Mouse (Mus musculus) yolk sac, embryonic 10.5 days (tissue): ENCODE results near the gene Tesk2.
"Not testable (repeated sequence)": the region's sequence is repeated elsewhere in the genome, so short reads cannot be mapped to it uniquely, and the experiment has no call there.

Experiments used
- DNase-seq: peaks from one replicate; pipeline ENCODE4 v3.0.0-alpha.2; 2017; ENCODE audit warnings: low spot score

Tesk2 gene

DNA sequence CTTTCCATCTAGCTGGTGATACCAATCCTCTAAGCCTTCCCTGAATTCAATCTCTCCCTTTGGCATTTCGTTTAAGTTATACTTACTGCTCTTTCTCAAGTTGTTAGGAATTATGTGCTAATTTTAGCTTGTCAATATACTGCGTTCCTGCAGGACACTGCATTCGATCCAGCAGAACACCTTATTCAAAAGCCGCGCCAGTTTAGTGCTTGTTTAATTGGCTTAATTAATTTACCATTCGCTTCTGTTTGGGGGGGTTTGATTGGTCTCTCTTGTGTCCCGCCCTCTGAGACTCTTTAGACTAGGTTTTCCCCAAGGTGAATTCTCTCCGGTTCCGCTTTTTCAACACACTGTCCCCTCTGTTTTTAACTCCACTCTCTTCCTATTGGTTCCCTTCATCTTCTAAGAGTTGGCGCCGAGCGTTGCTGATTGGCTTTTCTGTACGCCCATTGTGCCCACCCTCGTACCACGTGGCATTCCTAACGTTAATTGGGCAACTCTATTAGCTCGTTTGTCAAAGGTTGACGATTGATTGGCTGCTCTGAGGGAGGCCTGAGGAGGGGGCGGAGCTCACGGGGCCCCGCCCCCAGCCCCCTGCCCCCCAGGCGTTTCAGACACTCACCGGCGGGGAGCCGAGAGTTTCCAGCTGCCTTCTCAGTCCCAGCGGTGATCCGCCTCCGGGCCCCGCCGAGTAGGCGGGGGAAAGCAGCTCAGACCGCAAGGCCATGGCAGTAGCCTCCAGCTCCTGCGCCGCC, at the start of gene Tesk2:
Gene Tesk2, plus strand, starts transcription at position 606 of the 755 bp plus-strand sequence.
- peak; percentile 97 for DNase-seq

DNA sequence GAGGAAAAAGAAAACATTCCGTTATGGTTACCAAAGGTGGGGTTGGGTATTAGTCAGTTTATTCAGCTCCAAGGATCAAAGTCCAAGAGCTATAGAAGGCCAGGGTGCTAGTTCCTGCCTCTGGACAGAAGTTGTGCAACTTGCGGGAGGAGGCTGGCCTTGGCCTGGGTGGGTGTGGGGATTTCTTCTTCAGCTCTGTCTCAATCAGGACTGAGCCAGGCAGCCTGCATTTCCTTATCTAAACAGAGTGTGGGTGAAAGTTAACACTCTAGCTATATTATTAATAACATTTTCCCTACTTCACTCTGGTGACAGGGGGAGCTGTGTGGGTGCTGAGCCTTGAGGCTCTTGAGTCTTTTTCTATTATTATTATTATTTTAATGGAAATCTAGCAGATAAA, 48.0 kb upstream of the Tesk2 start:
- peak; percentile 90 for DNase-seq

DNA sequence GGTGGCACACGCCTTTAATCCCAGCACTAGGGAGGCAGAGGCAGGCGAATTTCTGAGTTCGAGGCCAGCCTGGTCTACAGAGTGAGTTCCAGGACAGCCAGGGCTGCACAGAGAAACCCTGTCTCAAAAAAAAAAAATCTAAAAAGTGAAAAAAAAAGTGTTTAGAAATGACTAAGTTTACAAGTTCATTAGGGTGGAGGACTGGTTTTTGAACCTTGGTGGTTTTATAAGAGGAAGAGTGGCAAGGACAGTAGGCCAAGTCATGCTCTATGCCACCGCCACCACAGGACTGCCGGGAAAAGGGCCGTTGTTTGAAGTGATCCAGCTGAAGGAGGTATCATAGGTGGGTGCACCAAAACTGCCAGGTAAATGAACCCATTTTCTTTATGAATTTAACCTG, 46.0 kb upstream of the Tesk2 start:
- DNase-seq: not testable (repeated sequence)

DNA sequence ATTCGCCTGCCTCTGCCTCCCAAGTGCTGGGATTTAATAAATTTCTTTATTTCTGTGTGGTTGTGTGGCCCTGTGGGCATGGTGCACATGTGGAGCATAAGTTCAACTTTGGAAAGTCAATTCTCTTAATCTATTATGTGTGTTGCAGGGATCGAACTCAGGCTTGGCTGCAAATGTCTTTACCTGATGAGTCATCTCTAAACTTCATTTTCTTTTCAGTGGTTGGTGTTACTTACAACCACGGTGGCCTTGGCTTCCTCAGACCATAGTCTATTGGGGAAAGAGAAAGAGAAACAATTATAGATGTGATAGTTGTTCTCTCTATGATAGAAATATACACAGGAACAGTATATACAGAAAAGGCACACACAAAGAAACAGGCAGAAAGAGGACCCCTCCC, 44.7 kb upstream of the Tesk2 start:
- no peak for DNase-seq

DNA sequence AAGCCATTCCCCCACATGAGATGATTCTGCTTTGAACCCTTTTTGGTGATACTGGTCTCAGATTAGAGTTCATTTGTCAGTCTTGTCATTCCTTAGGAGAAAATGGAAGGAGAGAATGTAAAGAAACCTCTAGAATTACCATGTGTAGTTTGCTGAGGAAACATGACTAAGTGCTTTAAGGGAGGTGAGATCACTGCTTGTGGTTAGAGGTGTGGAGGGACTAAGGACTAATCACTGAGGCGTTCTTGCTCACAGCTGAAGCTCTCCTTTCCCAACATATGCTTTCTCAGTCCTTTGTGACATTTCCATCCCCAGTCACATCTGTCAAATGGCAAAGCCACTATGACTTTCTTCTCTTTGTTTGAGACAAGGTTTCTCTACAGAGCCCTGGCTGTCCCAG, 42.9 kb upstream of the Tesk2 start:
- no peak for DNase-seq

DNA sequence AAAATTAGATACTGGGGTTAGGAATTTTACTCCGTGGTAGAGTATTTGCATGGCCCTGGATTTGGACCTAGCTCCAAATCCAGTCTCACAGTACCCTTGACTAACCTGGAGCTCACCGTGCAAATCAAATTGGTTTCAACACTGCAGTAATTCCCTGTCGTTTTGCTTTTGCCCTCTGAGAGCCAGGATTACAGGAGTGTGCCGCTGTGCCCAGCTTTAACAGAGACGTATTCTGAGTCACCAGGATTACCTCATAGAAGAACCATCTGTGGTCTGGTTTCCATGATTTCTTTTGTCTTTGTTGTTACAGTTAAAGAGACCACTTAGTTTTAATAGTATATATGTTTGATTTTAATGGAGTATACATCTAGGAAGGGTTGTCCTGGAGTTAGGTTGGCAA, 41.6 kb upstream of the Tesk2 start:
- DNase-seq: no peak

DNA sequence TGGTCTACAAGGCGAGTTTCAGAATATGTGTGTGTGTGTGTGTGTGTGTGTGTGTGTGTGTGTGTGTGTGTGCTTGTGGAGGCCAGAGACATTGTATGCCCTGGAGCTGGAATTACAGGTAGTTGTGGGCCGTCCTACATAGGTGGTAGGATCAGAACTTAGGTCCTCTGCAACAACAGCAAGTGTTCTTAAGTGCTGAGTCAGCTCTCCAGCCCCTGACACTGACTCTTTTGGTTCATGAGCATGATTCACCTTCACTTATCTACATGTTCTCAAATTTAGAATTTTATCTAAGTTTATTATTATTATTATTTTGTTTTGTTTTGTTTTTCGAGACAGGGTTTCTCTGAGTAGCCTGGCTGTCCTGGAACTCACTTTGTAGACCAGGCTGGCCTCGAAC, 40.2 kb upstream of the Tesk2 start:
- DNase-seq: not testable (repeated sequence)

DNA sequence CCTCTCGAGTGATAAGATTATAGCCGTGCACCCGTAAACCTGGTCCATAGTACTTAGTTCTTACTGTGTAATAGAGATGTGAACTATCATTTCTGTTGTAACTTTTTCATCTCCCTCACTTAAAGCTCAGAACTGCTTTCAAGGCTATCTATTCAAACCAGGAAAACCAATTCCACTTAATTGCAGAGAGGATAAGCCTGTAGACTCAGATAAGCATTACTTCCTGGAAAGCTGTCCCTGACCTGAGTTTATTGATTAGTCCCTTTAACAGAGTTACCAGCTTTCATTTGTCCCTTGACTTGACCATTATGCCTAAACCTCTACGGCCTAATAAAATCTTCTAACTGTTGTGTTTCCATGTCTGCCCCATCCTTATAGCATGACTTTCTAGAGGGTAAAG, 36.8 kb upstream of the Tesk2 start:
- no peak for DNase-seq

DNA sequence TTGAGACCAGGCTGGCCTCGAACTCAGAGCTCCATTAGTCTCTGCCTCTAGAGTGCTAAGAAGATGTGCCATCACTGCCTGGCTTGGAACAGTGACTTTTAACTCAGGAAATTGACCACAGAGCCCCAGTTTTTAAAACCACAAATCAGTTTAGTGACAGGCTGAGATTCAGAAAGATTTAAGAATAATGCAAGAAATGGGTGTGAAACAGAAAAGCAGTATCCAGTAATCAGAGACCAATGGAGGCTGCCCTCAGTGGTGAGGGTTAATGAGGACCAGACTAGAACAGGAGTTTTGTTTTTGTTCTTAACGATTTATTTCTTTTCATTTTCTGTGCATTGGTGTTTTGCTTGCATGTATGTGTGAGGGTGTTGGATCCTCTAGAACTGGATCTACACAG, 36.1 kb upstream of the Tesk2 start:
- no peak for DNase-seq

DNA sequence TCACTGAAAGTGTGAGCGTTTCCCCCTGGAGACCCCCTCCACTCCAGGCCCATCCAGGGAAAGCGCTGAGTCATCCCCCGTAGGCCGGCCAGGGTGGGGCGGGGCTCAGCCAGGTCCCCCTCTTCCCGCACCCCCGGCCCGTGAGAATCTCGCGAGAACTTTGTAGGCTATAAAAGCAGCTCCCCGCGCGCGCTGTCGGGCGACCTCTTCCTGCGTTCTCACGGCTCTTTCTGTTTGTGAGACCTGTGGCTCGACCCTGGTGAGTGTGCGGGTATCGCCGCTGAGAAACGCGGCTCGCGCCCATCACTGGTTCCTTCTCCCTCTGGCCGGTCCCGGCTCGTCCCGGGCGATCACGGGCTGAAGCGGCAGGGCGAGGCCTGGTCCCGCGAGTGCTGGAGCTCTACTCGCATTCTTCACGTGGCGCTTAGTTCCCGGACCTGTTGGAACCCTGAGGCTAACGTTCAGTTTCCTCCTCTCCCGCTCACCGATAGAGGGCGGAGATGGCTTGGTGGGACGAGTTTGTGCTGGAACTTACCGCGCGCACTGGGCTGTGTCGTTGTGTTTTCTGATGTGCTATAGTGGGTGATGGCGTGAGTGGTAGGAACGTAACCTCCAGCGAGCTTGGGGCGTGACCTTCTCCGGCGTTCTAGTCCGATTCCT, 35.2 kb upstream of the Tesk2 start, which contains the start of gene Prdx1:
Gene Prdx1, plus strand, starts transcription at position 143 of the 660 bp plus-strand sequence.
- DNase-seq: peak; percentile 96

DNA sequence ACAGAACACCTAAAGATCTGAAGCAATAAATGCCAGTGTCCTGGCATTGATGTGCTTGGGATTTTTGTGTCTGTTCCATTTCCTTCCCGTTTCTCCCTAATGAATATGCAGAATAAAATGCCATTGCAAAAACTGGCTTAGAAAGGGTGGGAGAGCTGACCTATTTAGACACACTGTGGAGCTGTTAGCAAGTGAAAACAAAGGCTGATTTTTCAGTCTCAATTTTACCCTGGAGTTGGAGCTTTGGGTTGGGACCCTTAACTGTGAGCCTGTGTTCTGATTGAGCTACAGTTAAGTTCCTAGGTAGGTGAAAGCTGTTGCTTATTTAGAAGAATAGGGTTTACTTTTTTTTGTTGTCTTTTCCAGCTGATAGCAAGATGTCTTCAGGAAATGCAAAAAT, 33.7 kb upstream of the Tesk2 start:
- DNase-seq: no peak

DNA sequence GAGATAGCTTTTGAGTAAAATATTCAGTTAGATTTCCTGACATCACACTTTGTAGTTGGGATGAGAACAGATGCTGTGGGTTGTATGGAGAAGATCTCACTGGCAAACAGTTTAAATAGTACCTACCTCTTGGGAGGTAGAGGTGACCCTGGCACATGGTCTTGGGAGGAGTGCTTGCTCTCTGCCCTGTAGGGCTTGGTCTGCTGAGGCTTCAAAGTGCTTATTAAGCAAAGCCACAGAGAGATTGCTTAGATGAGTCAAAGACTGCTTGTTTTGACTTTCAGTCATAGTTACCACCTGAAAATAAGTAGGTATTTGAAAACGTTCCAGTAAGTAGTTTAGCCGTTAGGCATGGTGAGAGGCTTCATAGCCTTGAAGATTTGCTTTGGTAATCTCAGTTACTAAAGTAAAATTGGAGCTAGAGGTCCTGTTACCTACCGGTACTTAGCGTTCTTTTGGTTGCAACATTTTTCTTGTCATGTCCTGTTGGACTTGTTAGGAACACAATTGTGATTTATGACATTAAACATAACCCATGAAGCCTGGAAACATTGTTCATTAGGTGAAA, 31.4 kb upstream of the Tesk2 start:
- DNase-seq: no peak

DNA sequence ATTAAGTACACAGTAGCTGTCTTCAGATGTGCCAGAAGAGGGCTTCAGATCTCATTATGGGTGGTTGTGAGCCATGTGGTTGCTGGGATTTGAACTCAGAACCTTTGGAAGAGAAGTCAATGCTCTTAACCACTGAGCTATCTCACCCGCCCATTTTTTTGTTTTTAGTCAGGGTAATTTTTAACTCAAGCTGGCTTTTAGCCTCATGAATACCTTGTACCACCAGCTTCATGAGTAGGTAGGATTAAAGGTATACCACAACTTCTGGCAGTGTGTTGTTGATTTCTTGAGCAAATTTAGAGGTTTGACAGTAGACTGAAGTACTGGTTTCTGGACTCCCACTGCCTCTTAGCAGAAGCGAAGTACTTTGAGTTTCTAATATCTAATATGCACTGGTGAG, 28.6 kb upstream of the Tesk2 start:
- DNase-seq: no peak

DNA sequence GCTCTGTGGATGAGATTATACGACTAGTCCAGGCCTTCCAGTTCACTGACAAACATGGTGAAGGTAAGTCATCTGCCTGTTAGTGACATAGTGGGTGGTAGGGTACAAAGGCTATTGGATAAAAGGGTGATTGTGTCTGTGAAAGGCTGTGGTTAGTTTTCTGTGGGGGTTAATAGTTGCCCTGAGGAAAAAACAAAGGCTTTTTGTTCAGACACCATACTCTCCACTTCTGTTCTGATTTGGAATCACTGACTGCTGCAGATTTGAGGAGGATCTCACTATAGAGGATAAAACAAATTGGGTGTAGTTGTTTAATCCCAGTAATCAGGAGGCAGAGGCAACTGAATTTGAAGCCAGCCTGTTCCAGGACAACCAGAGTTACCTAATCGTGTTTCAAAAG, 27.0 kb upstream of the Tesk2 start:
- DNase-seq: no peak

DNA sequence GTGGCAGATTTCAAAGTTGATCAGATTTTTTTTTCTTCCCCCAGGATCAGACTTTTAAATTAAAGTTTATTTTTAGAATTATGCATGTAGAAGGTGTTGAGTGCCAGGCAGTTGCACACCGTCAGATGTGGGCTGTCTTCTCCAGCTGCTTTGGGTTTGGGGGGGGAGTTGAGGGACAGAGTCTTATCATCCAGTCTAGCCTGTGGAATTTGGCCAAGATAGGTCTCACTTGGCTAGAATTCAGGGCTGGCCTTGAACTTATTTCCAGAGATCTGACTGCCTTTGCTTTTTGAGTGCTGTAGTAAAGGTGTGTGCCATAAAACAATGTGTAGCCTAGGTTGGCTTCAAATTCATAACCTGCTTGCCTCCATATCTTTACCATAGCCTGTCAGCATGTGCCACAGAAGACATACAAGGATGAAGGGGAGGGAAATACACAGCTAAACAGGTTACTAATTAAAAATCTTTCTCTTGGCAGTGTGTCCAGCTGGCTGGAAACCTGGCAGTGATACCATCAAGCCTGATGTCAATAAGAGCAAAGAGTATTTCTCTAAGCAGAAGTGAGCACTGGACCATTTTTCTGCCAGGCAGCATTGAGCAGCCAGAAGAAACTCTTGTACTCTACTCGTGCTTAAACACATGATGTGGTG, 21.9 kb upstream of the Tesk2 start:
- no peak for DNase-seq

DNA sequence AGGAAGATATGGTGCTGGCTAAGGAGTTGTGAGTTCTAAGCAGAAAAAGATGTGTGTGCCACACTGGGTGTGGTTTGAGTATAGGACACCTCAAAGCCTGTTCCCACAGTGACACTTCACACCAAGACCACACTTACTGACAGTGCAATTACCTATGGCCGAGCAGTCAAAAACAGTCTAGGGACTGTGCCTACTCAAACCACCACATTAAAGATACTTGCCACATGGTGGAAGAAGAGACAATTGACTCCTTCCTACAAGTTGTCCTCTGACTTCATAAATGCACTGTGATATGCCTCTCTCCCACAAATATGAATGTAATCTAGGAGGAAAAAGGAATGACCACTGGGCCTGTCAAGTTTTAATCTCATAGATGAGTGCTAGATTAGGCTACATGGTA, 19.8 kb upstream of the Tesk2 start:
- no peak for DNase-seq

DNA sequence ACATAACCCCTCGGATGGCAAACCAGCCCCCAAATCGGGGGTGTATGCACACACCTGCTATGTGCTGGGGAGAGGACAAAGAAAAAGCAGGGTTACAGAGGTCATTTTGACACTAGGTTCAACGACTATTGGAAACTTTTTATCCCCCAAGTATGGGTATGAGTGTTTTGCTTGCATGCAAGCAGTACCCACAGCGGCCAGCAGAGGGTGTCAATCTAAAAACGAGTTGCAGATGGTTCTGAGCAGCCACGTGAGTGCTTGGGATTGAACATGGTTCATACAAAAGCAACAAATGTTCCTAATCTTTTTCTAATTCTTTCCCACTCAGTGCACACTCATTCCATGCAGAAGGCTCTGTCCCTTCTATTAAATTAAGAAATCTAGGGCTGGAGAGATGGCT, 16.9 kb upstream of the Tesk2 start:
- DNase-seq: peak; percentile 49

DNA sequence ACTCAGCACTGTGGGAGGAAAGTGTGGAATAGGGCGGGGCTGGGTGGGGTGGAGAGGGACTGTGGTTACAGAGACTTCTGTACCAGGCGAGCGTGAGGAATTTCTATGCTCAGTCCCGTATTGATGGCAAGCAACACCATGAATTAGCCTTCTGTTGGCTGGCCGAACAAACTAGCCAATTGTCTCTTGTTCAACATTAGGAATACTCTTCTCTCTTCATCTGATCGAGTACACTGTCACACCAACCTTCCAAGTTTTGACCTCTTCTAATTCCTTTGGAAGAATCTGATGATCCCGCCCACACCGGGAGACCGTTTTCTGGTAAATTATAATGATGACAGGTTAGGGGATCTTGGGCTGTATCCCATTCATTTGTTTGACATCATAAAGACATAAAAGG, 13.1 kb upstream of the Tesk2 start:
- no peak for DNase-seq

DNA sequence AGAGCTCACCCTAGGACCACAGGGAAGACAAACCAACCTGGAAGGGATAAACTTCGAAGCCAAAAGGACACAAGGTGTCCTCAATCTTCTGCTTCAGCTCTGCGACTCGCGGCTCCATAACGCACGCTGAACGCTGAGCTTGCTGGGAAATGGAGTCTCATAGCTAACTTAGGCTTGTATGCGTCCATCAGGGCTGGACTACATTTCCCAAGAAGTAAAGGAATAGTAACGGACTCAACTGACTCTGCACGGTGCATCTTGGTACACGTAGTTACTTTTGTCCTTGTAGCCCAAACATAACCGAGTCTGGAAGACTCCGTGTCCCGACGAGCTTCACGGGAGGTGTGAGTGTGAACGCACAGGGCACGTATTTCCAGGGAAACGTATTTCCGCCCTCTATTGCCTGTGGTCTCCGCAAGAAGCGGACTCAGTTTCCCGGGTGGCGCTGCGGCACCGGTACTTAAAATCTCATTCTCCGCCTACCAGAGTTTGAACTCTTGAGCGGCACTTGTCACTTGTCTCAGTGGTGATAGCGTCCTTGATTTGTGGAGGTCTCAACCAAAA, 12.5 kb upstream of the Tesk2 start, which contains the start of the genes Mmachc and Ccdc163:
Gene Mmachc, minus strand, starts transcription at position 206 of the 564 bp plus-strand sequence.
Gene Ccdc163, plus strand, starts transcription at position 309 of the 564 bp plus-strand sequence.
- DNase-seq: peak; percentile 93

DNA sequence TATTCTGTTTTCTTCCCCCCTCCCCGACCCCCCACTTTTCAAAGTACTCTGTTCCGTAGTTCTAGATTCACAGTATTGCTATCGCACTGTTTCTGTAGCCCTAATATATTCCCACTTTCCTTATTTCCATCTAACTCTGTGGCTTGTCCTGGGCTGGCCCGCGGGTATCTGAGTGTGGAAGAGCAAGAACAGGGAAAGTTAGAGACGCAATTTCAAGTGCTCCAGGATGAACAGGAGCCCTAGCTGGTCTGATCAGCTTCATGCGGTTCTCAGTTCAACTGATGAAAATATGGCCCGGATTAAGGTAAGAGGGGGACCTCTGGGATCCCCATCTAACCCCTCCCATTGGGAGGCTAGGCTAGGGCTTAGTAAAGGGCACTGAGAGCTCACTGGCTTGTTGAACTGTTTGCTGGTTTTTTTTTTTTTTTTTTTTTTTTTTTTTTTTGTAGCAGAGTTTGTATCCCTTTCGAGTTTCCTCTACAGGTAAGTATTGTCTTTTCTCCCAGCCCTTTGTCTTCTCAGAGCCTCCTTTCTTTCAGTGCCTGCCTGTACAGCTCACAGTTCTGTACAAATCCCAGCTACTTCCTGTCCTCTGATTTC, 11.9 kb upstream of the Tesk2 start:
- no peak for DNase-seq

DNA sequence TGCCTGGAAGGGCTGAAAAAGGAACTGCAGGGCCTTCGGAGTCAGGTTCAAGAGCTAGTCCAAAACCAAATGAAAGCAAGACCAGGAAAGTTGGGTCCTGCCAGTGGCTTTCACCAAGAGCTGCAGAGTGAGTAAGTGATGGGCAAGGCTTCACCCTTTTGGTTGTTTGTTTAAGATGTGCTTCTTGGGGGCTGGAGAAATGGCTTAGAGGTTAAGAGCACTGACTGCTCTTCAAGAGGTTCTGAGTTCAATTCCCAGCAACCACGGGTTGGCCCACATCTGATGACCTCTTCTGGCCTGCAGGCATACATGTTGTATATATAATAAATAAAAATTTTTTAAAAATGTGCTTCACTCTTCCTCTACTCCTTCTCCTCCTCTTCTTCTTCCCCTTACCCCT, 10.6 kb upstream of the Tesk2 start:
- DNase-seq: no peak

DNA sequence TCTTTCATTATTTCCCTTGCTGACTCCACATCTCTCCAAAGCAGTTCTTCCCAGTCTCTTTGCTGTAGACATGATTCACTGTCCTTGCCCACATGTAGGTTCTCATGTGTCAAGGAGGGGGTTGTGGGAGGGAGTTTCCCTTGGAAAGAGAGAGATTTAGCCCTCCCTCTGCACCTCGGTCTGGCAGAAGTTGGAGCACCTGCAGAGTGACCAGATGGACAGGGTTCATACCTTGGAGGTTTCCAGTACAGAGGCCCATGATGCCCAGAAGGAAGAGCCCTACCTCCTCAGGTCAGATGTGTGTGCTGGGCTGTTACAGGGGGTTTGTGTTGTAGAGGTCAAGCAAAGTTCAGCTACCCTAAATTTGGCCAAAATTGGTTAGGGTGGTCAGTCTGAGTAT, 8.2 kb upstream of the Tesk2 start:
- no peak for DNase-seq
